Mouse (Mus musculus): ENCODE results near the gene Pon3. TPM values are rescaled to one million over a fixed set of nuclear protein-coding genes. Genes with fewer than 3 reads are reported as not detected.

Pon3 gene
- polyA plus RNA-seq, 1 experiment from 2014 or later = 4.5 TPM

GRCm38 (mm10) chr6:5189507-5189906, 66.6 kb downstream of the Pon3 start:
- peaks cover 11% of the 10 kb centered on the region for H3K4me1 ChIP-seq
- no peak for DNase-seq (ENCODE audit: extremely low spot score, low spot score)
- 80% methylated on average over 4 of the region's 4 CpGs for WGBS
- no peaks in the 10 kb centered on the region for H3K9me3 ChIP-seq
- H3K27ac ChIP-seq = no peak overlapping the region
- no peaks in the 10 kb centered on the region for H3K36me3 ChIP-seq (replicated peaks)
- H3K27me3 ChIP-seq (ENCODE audit: poor library complexity, severe bottlenecking) = no peaks in the 10 kb centered on the region
- H3K4me3 ChIP-seq = no peak overlapping the region

DNA sequence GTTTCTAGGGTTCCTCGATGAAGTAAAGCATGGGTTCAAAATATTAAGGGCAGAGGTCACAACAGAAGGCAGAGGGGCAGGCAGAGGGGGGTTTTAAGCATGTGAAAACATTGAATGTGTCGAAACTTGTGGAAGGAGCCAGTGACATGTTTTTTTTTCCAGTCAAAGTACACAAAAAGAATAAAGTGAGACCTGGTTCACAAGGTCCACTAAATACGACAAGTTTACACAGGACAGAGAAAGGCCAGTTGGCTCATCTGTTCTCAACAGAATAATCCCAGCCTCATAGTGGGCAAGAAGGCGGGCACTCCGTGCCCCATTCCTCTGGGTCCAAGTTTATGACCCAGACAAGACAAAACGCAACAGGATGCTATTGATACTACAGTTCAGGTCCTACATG, 67.1 kb downstream of the Pon3 start:
- Histone ChIP-seq H3K4me1 (peaks cover 7% of the 10 kb centered on the region), H3K36me3 (replicated peaks) (no peaks in the 10 kb centered on the region), H3K4me3 (no peak overlapping the region), H3K27ac (no peak overlapping the region), H3K9me3 (no peaks in the 10 kb centered on the region), H3K27me3 (ENCODE audit: poor library complexity, severe bottlenecking) (no peaks in the 10 kb centered on the region)
- 85% methylated on average over 6 of the region's 6 CpGs for WGBS
- no peak for DNase-seq (ENCODE audit: extremely low spot score, low spot score)

GRCm38 (mm10) chr6:5188036-5188435, 68.0 kb downstream of the Pon3 start:
- H3K4me1 ChIP-seq = no peaks in the 10 kb centered on the region
- no peak for DNase-seq (ENCODE audit: extremely low spot score, low spot score)
- no peaks in the 10 kb centered on the region for H3K36me3 ChIP-seq (replicated peaks)
- WGBS = 90% methylated on average over 5 of the region's 5 CpGs
- no peak overlapping the region for H3K4me3 ChIP-seq
- H3K27me3 ChIP-seq (ENCODE audit: poor library complexity, severe bottlenecking) = no peaks in the 10 kb centered on the region
- H3K27ac ChIP-seq = no peak overlapping the region
- no peaks in the 10 kb centered on the region for H3K9me3 ChIP-seq

- Histone ChIP-seq H3K9me3 (no peaks in the 10 kb centered on the region), H3K4me3 (no peak overlapping the region), H3K36me3 (replicated peaks) (no peaks in the 10 kb centered on the region), H3K27ac (no peak overlapping the region), H3K27me3 (ENCODE audit: poor library complexity, severe bottlenecking) (no peaks in the 10 kb centered on the region), H3K4me1 (no peaks in the 10 kb centered on the region)
- 89% methylated on average over 6 of the region's 6 CpGs for WGBS
- DNase-seq (ENCODE audit: extremely low spot score, low spot score) = no peak
Observed at GRCm38 (mm10) chr6:5187586-5187985, 68.5 kb downstream of the Pon3 start.

DNA sequence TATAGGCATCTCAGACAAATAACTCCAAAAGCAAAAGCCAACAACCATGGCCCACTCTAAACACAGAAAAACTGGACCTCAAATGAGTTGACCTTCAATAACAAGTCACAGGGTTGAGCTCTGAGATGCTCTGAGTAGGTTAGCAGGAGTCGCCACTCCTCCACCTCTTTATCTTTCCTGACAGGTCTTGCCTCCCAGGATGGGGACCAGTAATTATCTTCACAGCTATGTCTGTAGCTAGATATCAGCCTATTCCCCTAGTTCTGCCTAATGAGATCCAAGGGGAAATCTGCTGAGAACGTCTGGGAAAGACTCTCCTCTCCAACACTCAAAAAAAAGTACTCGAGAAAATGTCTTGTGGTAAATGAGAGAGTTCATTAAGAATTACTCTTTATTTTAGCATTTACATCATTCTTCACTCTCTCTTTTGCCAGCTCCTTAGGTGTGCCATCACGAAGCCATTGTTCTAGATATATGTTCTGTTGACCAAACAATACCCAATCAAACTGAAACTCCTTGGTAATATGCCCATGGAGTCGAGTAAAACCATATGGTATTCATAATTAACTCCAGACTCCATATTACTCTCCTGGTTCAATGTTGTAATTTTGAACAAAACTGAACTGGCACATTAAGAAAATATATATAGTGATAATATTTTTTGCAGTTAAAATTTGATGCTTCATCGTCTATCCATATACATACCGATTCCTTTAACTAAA, 69.7 kb downstream of the Pon3 start:
- DNase-seq (ENCODE audit: extremely low spot score, low spot score) = no peak
- no peaks in the 10 kb centered on the region for H3K4me1 ChIP-seq
- H3K27ac ChIP-seq = no peak overlapping the region
- 85% methylated on average over 7 of the region's 7 CpGs for WGBS
- H3K9me3 ChIP-seq = no peaks in the 10 kb centered on the region
- H3K27me3 ChIP-seq (ENCODE audit: poor library complexity, severe bottlenecking) = no peaks in the 10 kb centered on the region
- H3K4me3 ChIP-seq = no peak overlapping the region
- H3K36me3 ChIP-seq (replicated peaks) = no peaks in the 10 kb centered on the region

GRCm38 (mm10) chr6:5180645-5181044, 75.4 kb downstream of the Pon3 start:
- H3K4me1 ChIP-seq = peaks cover 12% of the 10 kb centered on the region
- no peak for DNase-seq (ENCODE audit: extremely low spot score, low spot score)
- H3K4me3 ChIP-seq = no peak overlapping the region
- H3K27me3 ChIP-seq (ENCODE audit: poor library complexity, severe bottlenecking) = no peaks in the 10 kb centered on the region
- no peaks in the 10 kb centered on the region for H3K9me3 ChIP-seq
- no peaks in the 10 kb centered on the region for H3K36me3 ChIP-seq (replicated peaks)
- H3K27ac ChIP-seq = no peak overlapping the region
- WGBS = 87% methylated on average over 5 of the region's 5 CpGs

- Histone ChIP-seq H3K36me3 (replicated peaks) (no peaks in the 10 kb centered on the region), H3K4me1 (peaks cover 16% of the 10 kb centered on the region), H3K27ac (no peak overlapping the region), H3K9me3 (no peaks in the 10 kb centered on the region), H3K27me3 (ENCODE audit: poor library complexity, severe bottlenecking) (no peaks in the 10 kb centered on the region), H3K4me3 (no peak overlapping the region)
- 91% methylated on average over 6 of the region's 6 CpGs for WGBS
- DNase-seq (ENCODE audit: extremely low spot score, low spot score) = no peak
Observed at GRCm38 (mm10) chr6:5179189-5179588, 76.9 kb downstream of the Pon3 start.

GRCm38 (mm10) chr6:5177967-5178891, 77.9 kb downstream of the Pon3 start:
- 60% methylated on average over 19 of the region's 19 CpGs for WGBS

DNA sequence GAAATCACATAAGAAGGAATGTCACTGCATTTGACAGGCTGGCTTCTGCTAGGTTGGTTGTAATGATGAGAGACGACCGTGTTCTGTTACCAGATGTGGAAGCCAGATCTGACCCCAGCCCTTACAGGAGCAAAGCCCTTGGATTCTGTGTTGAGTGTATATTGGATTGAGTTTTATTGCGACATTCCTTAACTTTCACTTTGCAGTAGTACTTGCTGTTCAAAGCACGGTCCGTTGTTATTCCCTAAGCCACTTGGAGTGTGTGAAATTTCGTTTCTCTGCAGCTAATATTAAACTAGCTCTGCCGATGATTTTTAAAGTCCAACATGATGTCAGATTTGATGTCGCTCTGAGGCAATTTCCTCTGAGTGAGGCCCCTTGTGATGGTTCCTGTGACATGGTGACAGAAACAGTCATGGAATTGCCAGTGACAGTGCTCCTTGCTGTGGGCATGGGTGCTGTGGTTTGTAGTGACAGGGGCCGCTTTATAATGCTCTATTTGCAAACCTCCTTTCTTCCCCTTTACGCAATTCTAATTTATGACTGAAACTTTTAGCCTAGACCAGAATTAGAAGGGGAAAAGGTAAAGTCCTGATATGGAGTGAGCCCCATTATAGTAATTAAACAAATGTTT, 81.8 kb downstream of the Pon3 start:
- Histone ChIP-seq H3K27ac (no peak overlapping the region), H3K4me1 (peaks cover 16% of the 10 kb centered on the region), H3K27me3 (ENCODE audit: poor library complexity, severe bottlenecking) (no peaks in the 10 kb centered on the region), H3K4me3 (no peak overlapping the region), H3K36me3 (replicated peaks) (no peaks in the 10 kb centered on the region), H3K9me3 (no peaks in the 10 kb centered on the region)
- DNase-seq (ENCODE audit: extremely low spot score, low spot score) = no peak
- WGBS = 92% methylated on average over 10 of the region's 10 CpGs

More at GRCm38 (mm10) chr6:5177967-5178891, 77.9 kb downstream of the Pon3 start:
- H3K36me3 ChIP-seq (replicated peaks) = no peaks in the 10 kb centered on the region
- peak overlapping the region; percentile 1; the same call in 1 of the 2 replicates for H3K4me3 ChIP-seq
- 0 out of 2 replicates have a peak overlapping the region, but pooled peaks have one; percentile 9 for H3K27ac ChIP-seq
- no peaks in the 10 kb centered on the region for H3K27me3 ChIP-seq (ENCODE audit: poor library complexity, severe bottlenecking)
- peaks cover 16% of the 10 kb centered on the region for H3K4me1 ChIP-seq
- H3K9me3 ChIP-seq = no peaks in the 10 kb centered on the region
- no peak for DNase-seq (ENCODE audit: extremely low spot score, low spot score)

- H3K4me1 ChIP-seq = peaks cover 4% of the 10 kb centered on the region; the same call in 1 of the 2 replicates
- H3K4me3 ChIP-seq = no peak overlapping the region
- DNase-seq (ENCODE audit: extremely low spot score, low spot score) = no peak
- H3K9me3 ChIP-seq = no peaks in the 10 kb centered on the region
- no peaks in the 10 kb centered on the region for H3K36me3 ChIP-seq (replicated peaks)
- H3K27ac ChIP-seq = no peak overlapping the region
- H3K27me3 ChIP-seq (ENCODE audit: poor library complexity, severe bottlenecking) = no peaks in the 10 kb centered on the region
- 84% methylated on average over 9 of the region's 9 CpGs for WGBS
Observed at GRCm38 (mm10) chr6:5172571-5172970, 83.5 kb downstream of the Pon3 start.

DNA sequence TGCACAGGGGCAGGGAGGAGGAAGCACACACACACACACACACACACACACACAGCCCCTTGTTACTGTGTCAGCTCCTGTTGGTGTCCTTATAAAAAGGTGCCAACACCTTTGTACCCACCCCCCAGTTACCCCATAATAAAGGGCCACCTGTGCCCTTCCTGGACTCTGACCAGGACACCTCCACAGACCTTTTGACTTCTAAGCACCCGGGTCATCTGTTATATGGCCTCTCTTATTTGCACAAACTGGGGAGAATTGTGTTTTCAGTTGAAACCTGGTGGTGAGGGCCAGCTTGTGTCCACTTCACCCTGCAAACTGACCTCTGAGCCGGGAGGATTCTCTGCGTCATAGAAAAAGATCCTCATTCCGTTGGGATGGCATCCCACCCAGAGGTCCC, 84.7 kb downstream of the Pon3 start:
- no peaks in the 10 kb centered on the region for H3K27me3 ChIP-seq (ENCODE audit: poor library complexity, severe bottlenecking)
- peaks cover 13% of the 10 kb centered on the region for H3K4me1 ChIP-seq
- no peaks in the 10 kb centered on the region for H3K9me3 ChIP-seq
- H3K36me3 ChIP-seq (replicated peaks) = no peaks in the 10 kb centered on the region
- DNase-seq (ENCODE audit: extremely low spot score, low spot score) = no peak
- no peak overlapping the region for H3K4me3 ChIP-seq
- H3K27ac ChIP-seq = no peak overlapping the region
- WGBS = 87% methylated on average over 4 of the region's 4 CpGs
